Mouse (Mus musculus) intestine, embryonic 16.5 days (tissue): Measurements from ENCODE around the gene Sst. TPM values are rescaled to one million over a fixed set of nuclear protein-coding genes. Genes with fewer than 3 reads are reported as not detected.
"Not testable (repeated sequence)": the region's sequence is repeated elsewhere in the genome, so short reads cannot be mapped to it uniquely, and the experiment has no call there.

Experiments
- ATAC-seq: fragments of 200-750 bp; cut with Nextera tagmentation; 2 replicates; pipeline ENCODE4 v1.8.0; 2017; ENCODE audit warnings: moderate TSS enrichment, moderate library complexity
- H3K27ac ChIP-seq: fragments of 300-500 bp; sonication (generic); 2 replicates; pipeline ENCODE4 v1.5.1; 2014; ENCODE audit warnings: mild to moderate bottlenecking, low read length
- H3K27me3 ChIP-seq: fragments of 300-500 bp; sonication (generic); replicated peaks from 2 replicates; pipeline ENCODE4 v1.6.1; 2014; ENCODE audit warnings: low read length, control low read depth, mixed read lengths; ENCODE audit not compliant: control insufficient read depth, insufficient read depth
- H3K36me3 ChIP-seq: fragments of 300-500 bp; sonication (generic); 2 replicates; pipeline ENCODE4 v1.6.1; 2014; ENCODE audit warnings: low read length, control low read depth; ENCODE audit not compliant: control insufficient read depth, insufficient read depth
- H3K4me1 ChIP-seq: fragments of 300-500 bp; sonication (generic); 2 replicates; pipeline ENCODE4 v1.6.1; 2014; ENCODE audit warnings: low read length, control low read depth, mixed read lengths; ENCODE audit not compliant: control insufficient read depth, insufficient read depth
- H3K4me2 ChIP-seq: fragments of 300-500 bp; sonication (generic); 2 replicates; pipeline ENCODE4 v1.6.1; 2014; ENCODE audit warnings: low read depth, low read length, control low read depth
- H3K4me3 ChIP-seq: fragments of 300-500 bp; sonication (generic); 2 replicates; pipeline ENCODE4 v1.5.1; 2014; ENCODE audit warnings: mild to moderate bottlenecking, low read length
- H3K9ac ChIP-seq: fragments of 300-500 bp; sonication (generic); 2 replicates; pipeline ENCODE4 v1.6.1; 2014; ENCODE audit warnings: low read depth, low read length
- H3K9me3 ChIP-seq: fragments of 300-500 bp; sonication (generic); 2 replicates; pipeline ENCODE4 v1.6.1; 2016; ENCODE audit warnings: low read length, control low read depth; ENCODE audit not compliant: control insufficient read depth
- WGBS: fragments of 180-500 bp; shearing (Covaris S2); extraction: QIAGEN DNeasy Blood & Tissue Kit; methylation state at CpG from one replicate; pipeline ENCODE4 v1.1.7; 2014; 5-methylcytosine and 5-hydroxymethylcytosine counted together
- polyA plus RNA-seq: library from polyadenylated mRNA; unstranded; fragments of >200 nt; fragmentation: Nextera tagmentation; extraction: Ambion mirVana; gene quantifications from 2 replicates; pipeline ENCODE4 v1.2.1, GENCODE M21; 2015

Gene Sst
- polyA plus RNA-seq, 1 experiment from 2014 or later: 20.7 TPM

- Histone ChIP-seq H3K27me3 (no peaks in the 10 kb centered on the region), H3K27ac (no peak overlapping the region), H3K4me2 (no peak overlapping the region), H3K36me3 (no peaks in the 10 kb centered on the region), H3K4me1 (no peaks in the 10 kb centered on the region; the same call in 1 of the 2 replicates), H3K9ac (no peak overlapping the region), H3K9me3 (no peaks in the 10 kb centered on the region), H3K4me3 (no peak overlapping the region)
- WGBS: 44% methylated on average over 3 of the region's 3 CpGs
- ATAC-seq: no peak
Measured at GRCm38 (mm10) chr16:23913401-23913800, 22.6 kb upstream of the Sst start.

- Histone ChIP-seq H3K27ac (no peak overlapping the region), H3K27me3 (no peaks in the 10 kb centered on the region), H3K36me3 (no peaks in the 10 kb centered on the region), H3K9ac (no peak overlapping the region), H3K4me1 (no peaks in the 10 kb centered on the region; the same call in 1 of the 2 replicates), H3K4me2 (no peak overlapping the region), H3K4me3 (no peak overlapping the region), H3K9me3 (no peaks in the 10 kb centered on the region)
- 54% methylated on average over 13 of the region's 13 CpGs for WGBS
- ATAC-seq: no peak
Measured at GRCm38 (mm10) chr16:23912741-23913140, 22.0 kb upstream of the Sst start.

- H3K36me3 ChIP-seq, H3K4me3 ChIP-seq, H3K27ac ChIP-seq, H3K9ac ChIP-seq, H3K27me3 ChIP-seq, ATAC-seq, H3K4me2 ChIP-seq, H3K4me1 ChIP-seq, H3K9me3 ChIP-seq: not testable (repeated sequence)
- 86% methylated on average over 3 of the region's 3 CpGs for WGBS
Measured at GRCm38 (mm10) chr16:23909015-23909354, 18.2 kb upstream of the Sst start.

- not testable (repeated sequence) for ATAC-seq, H3K27me3 ChIP-seq
- WGBS: 88% methylated on average over 9 of the region's 9 CpGs
Measured at GRCm38 (mm10) chr16:23908076-23909014, 17.6 kb upstream of the Sst start.

GRCm38 (mm10) chr16:23906586-23906985 lies 15.8 kb upstream of the Sst start:
- H3K36me3 ChIP-seq, H3K4me1 ChIP-seq, H3K9me3 ChIP-seq, H3K27me3 ChIP-seq, H3K4me2 ChIP-seq, ATAC-seq, H3K27ac ChIP-seq, H3K9ac ChIP-seq, H3K4me3 ChIP-seq: not testable (repeated sequence)
- WGBS: 86% methylated on average over 3 of the region's 3 CpGs

More at GRCm38 (mm10) chr16:23908076-23909014, 17.6 kb upstream of the Sst start:
- not testable (repeated sequence) for H3K4me2 ChIP-seq, H3K4me3 ChIP-seq, H3K9ac ChIP-seq, H3K36me3 ChIP-seq, H3K9me3 ChIP-seq, H3K4me1 ChIP-seq, H3K27ac ChIP-seq

- Histone ChIP-seq H3K36me3 (no peaks in the 10 kb centered on the region), H3K27ac (no peak overlapping the region), H3K27me3 (no peaks in the 10 kb centered on the region), H3K9me3 (no peaks in the 10 kb centered on the region), H3K9ac (no peak overlapping the region), H3K4me2 (no peak overlapping the region), H3K4me1 (peaks cover 4% of the 10 kb centered on the region; the same call in 1 of the 2 replicates), H3K4me3 (no peak overlapping the region)
- 88% methylated on average over 7 of the region's 7 CpGs for WGBS
- ATAC-seq: no peak
Measured at GRCm38 (mm10) chr16:23901411-23901810, 10.7 kb upstream of the Sst start.

GRCm38 (mm10) chr16:23900061-23900460 lies 9.3 kb upstream of the Sst start:
- WGBS: 86% methylated on average over 4 of the region's 4 CpGs
- no peak overlapping the region for H3K27ac ChIP-seq
- H3K9me3 ChIP-seq: no peaks in the 10 kb centered on the region
- no peak overlapping the region for H3K9ac ChIP-seq
- H3K27me3 ChIP-seq: no peaks in the 10 kb centered on the region
- no peaks in the 10 kb centered on the region for H3K36me3 ChIP-seq
- peaks cover 4% of the 10 kb centered on the region; the same call in 1 of the 2 replicates for H3K4me1 ChIP-seq
- no peak for ATAC-seq
- H3K4me2 ChIP-seq: no peak overlapping the region
- no peak overlapping the region for H3K4me3 ChIP-seq

- H3K4me3 ChIP-seq: no peak overlapping the region
- peak; percentile 64 for ATAC-seq
- H3K36me3 ChIP-seq: no peaks in the 10 kb centered on the region
- peak overlapping the region; percentile 39 for H3K4me2 ChIP-seq
- no peaks in the 10 kb centered on the region for H3K27me3 ChIP-seq
- H3K27ac ChIP-seq: no peak overlapping the region
- H3K4me1 ChIP-seq: peaks cover 4% of the 10 kb centered on the region; the same call in 1 of the 2 replicates
- H3K9ac ChIP-seq: no peak overlapping the region
- WGBS: 8% methylated on average over 12 of the region's 12 CpGs
- no peaks in the 10 kb centered on the region for H3K9me3 ChIP-seq
Measured at GRCm38 (mm10) chr16:23898840-23899239, 8.1 kb upstream of the Sst start.

- Histone ChIP-seq H3K4me3 (peak overlapping the region; percentile 22; the same call in 1 of the 2 replicates), H3K9ac (no peak overlapping the region)
- 8% methylated on average over 15 of the region's 15 CpGs for WGBS
Measured at GRCm38 (mm10) chr16:23897984-23898586, 7.3 kb upstream of the Sst start.

More at GRCm38 (mm10) chr16:23897984-23898586, 7.3 kb upstream of the Sst start:
- Histone ChIP-seq H3K4me1 (peaks cover 4% of the 10 kb centered on the region; the same call in 1 of the 2 replicates), H3K27me3 (no peaks in the 10 kb centered on the region; the same call in 1 of the 2 replicates), H3K36me3 (no peaks in the 10 kb centered on the region), H3K9me3 (no peaks in the 10 kb centered on the region), H3K27ac (no peak overlapping the region), H3K4me2 (peak overlapping the region; percentile 47)
- peak; percentile 60; the same call in 1 of the 2 replicates for ATAC-seq
